Mouse (Mus musculus): ENCODE data around the gene Impg1.
"Not testable (repeated sequence)": the region's sequence is repeated elsewhere in the genome, so short reads cannot be mapped to it uniquely, and the experiment has no call there.

Gene Impg1

GRCm38 (mm10) chr9:80351678-80352331 lies 113.5 kb downstream of the Impg1 start:
- in situ Hi-C loops (cut with MboI; ENCODE audit: low pct_unique_long_range_greater_than_20kb in 1 of 2, low sequenced_read_pairs in 2 of 2, unreplicated experiment in 1 of 2): no loop called here

DNA sequence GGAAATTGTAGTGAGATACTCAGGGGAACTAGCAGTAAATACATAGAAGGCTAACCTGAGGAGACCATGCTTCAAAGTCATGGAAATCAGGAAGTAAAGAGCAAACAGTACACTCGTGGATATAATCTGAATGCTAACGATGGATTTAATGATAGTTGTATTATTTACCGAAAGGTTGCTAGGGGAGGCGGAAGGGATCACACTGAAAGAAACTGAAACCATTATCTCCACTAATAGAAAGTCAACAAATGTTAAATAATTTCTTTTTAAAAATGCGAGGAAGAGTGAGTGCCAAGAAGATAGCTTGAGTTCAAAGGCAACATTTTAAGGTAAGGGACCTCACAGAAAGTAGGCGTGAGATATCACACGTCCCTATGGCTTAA lies 114.0 kb downstream of the Impg1 start:
- in situ Hi-C loops (cut with MboI; ENCODE audit: low pct_unique_long_range_greater_than_20kb in 1 of 2, low sequenced_read_pairs in 2 of 2, unreplicated experiment in 1 of 2): no loop called here

DNA sequence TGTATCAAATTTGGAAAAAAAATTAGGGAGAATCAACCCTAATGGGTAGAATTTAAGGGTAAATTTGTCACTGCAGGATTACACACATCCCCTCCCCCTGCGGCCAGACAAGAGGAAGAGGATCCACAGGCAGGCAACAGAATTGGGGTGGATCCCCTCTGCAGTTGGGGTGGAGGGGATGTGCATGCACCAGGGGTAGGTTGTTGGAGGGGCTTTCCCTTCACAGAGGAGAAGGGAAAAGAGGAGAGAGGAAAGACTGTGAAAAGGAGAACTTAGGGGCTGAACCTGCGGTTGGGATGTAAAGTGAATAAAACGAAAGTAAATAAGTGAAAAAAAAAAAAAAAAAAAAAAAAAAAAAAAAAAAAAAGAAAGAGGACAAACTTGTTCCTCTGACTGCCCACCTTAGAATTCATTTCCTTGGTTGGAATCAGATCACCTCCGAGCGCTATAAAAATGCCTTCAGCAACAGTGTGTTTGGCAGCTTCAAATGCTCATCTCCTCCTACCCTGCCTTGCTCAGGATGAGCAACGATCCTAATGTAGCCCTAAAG lies 120.8 kb downstream of the Impg1 start:
- in situ Hi-C loops (cut with MboI; ENCODE audit: low pct_unique_long_range_greater_than_20kb in 1 of 2, low sequenced_read_pairs in 2 of 2, unreplicated experiment in 1 of 2): no loop called here

GRCm38 (mm10) chr9:80342520-80342919 lies 122.8 kb downstream of the Impg1 start:
- in situ Hi-C loops (cut with MboI; ENCODE audit: low pct_unique_long_range_greater_than_20kb in 1 of 2, low sequenced_read_pairs in 2 of 2, unreplicated experiment in 1 of 2): no loop called here

- in situ Hi-C loops (cut with MboI; ENCODE audit: low pct_unique_long_range_greater_than_20kb in 1 of 2, low sequenced_read_pairs in 2 of 2, unreplicated experiment in 1 of 2): no loop called here
Observed at GRCm38 (mm10) chr9:80341756-80342155, 123.5 kb downstream of the Impg1 start.

GRCm38 (mm10) chr9:80340927-80341326 lies 124.4 kb downstream of the Impg1 start:
- in situ Hi-C loops (cut with MboI; ENCODE audit: low pct_unique_long_range_greater_than_20kb in 1 of 2, low sequenced_read_pairs in 2 of 2, unreplicated experiment in 1 of 2): no loop called here

- in situ Hi-C loops (cut with MboI; ENCODE audit: low pct_unique_long_range_greater_than_20kb in 1 of 2, low sequenced_read_pairs in 2 of 2, unreplicated experiment in 1 of 2): no loop called here
Observed at GRCm38 (mm10) chr9:80338026-80338425, 127.3 kb downstream of the Impg1 start.

DNA sequence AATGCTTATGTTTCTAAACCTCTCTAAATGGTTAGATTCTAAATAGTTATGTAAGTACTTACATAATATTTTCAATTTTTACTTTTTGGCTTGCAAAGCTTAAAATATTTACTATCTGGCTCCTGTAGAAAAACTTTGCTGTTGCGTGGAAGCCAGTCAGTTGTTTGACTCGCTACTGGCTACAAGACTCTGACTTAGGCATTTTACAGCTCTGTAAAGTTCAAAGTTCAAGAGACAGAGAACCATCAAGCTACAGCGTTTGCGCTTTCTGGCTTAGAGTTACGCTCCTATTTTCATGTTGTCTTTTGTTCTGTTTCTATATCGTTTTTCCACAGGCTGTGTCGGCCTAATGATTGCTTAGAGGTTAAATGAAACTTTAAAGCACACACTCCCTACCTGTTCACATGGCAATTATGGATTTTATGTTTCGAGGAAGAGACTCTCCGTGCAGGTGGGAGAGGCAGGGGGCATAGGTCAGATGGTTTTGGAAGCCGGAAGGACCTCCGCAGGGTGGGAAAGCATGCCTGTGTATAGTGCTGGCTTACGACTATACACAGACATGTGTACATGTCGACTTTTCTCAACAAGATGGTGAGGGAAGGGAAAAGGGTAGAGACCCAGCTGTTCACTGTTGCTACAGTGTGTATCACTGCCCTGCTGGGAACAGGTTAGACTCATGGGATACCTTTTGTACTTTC lies 129.5 kb downstream of the Impg1 start:
- in situ Hi-C loops (cut with MboI; ENCODE audit: low pct_unique_long_range_greater_than_20kb in 1 of 2, low sequenced_read_pairs in 2 of 2, unreplicated experiment in 1 of 2): no loop called here

- in situ Hi-C loops (cut with MboI; ENCODE audit: low pct_unique_long_range_greater_than_20kb in 1 of 2, low sequenced_read_pairs in 2 of 2, unreplicated experiment in 1 of 2): no loop called here
Observed at GRCm38 (mm10) chr9:80333998-80334605, 131.2 kb downstream of the Impg1 start.

DNA sequence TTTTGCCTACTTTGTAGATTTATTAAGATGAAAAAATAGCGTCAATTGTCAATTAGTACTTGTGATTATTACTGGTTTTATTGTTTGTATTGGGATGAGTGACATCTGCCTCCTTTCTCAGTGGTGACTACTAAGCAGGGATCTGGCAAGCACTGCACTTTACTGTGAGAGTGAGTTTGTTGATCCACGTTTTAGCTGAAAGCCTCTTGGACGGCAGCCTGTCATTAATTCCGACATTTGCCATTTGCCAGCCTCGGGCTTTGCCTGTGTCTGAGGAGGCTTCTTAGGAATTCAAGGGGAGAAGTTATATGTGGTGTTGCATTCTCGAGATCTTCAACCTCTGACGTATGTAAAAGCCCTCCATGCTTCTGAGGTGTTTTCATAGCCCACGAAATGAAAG lies 131.8 kb downstream of the Impg1 start:
- in situ Hi-C loops (cut with MboI; ENCODE audit: low pct_unique_long_range_greater_than_20kb in 1 of 2, low sequenced_read_pairs in 2 of 2, unreplicated experiment in 1 of 2): no loop called here

DNA sequence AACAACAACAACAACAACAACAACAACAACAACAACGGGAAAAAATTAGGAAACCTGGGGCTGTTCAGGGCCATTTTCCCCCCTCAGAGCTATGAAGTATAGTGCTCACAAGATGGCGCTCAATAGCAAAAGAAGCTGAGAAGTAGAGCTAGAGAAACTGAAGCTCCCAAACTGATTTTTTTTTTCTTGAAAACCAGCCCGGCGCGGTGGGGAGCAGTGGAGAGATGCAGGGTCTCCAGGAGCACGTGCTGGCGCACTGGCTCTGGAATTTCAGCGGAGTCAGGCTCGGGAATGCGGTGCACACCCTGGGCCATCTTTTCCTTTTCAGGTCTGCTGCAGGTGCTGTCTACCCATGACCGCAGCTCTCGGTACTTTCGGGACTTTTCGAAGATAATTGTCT lies 133.1 kb downstream of the Impg1 start:
- in situ Hi-C loops (cut with MboI; ENCODE audit: low pct_unique_long_range_greater_than_20kb in 1 of 2, low sequenced_read_pairs in 2 of 2, unreplicated experiment in 1 of 2): no loop called here

DNA sequence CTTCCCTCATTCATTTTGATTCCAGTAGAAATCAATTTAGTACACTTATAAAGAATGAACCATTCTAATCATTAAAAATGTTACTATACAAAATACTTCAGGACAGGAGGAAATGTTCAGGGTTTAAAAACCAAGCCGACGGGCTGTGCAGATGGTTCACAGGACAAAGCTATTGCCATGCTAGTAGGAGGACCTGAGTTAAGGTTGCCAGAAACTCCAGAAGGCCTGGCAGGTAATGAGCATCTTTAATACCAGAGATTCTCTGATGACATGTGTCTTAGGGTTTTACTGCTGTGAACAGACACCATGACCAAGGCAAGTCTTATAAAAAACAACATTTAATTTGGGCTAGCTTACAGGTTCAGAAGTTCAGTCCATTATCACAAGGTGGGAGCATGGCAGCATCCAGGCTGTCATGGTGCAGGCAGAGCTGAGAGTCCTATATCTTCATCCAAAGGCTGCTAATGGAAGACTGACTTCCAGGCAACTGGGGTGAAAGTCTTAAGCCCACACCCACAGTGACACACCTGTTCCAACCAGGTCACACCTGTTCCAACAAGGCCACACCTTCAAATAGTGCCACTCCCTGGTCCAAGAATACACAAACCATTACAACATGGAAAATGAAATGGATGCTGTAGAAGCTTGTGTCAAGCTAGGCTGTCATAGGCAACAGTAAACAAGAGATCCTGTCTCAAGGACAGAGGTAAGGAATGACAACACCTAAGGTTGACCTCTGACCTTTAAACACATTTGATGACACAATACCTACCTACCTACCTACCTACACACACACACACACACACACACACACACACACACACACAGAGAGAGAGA lies 144.0 kb downstream of the Impg1 start:
- in situ Hi-C loops (cut with MboI; ENCODE audit: low pct_unique_long_range_greater_than_20kb in 1 of 2, low sequenced_read_pairs in 2 of 2, unreplicated experiment in 1 of 2): not testable (repeated sequence)

DNA sequence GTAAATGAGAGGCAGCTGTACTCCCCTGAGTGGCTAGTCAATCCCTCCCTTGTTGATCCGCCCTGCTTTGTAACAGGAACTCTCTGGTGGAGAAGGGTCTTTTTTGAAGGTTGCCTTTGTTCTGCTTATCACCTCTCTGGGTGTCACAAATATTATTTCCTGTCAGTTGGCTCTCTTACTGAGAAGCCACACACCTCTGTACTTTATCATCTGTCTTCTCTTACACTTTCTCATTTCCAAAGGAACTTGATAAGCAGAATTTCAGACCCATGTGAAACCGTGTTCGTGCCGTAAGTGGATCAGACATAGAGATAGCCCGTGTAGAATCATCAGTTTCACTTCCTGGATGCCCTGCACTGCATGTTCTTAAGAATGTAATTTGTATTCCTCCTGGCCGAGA lies 147.3 kb downstream of the Impg1 start:
- in situ Hi-C loops (cut with MboI; ENCODE audit: low pct_unique_long_range_greater_than_20kb in 1 of 2, low sequenced_read_pairs in 2 of 2, unreplicated experiment in 1 of 2): no loop called here

GRCm38 (mm10) chr9:80315922-80316321 lies 149.4 kb downstream of the Impg1 start:
- in situ Hi-C loops (cut with MboI; ENCODE audit: low pct_unique_long_range_greater_than_20kb in 1 of 2, low sequenced_read_pairs in 2 of 2, unreplicated experiment in 1 of 2): no loop called here

- in situ Hi-C loops (cut with MboI; ENCODE audit: low pct_unique_long_range_greater_than_20kb in 1 of 2, low sequenced_read_pairs in 2 of 2, unreplicated experiment in 1 of 2): no loop called here
Observed at GRCm38 (mm10) chr9:80313610-80314009, 151.7 kb downstream of the Impg1 start.

DNA sequence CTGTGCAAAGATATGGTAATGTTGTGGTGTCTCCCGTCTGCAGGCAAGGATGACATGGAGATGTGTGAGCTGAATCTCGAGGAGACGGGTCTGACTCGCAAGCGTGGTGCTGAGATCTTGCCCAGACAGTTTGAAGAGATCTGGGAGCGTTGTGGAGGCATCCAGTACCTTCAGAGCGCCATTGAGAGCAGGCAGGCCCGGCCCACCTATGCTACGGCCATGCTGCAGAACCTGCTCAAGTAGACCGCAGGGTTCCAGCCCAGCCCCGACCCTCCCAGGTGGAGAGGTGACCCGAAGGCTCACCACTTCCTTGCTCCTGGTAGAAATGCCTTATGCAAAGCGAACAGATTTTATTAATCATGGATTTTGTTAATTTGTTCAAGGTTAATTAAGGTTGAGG lies 157.7 kb downstream of the Impg1 start:
- in situ Hi-C loops (cut with MboI; ENCODE audit: low pct_unique_long_range_greater_than_20kb in 1 of 2, low sequenced_read_pairs in 2 of 2, unreplicated experiment in 1 of 2): no loop called here

DNA sequence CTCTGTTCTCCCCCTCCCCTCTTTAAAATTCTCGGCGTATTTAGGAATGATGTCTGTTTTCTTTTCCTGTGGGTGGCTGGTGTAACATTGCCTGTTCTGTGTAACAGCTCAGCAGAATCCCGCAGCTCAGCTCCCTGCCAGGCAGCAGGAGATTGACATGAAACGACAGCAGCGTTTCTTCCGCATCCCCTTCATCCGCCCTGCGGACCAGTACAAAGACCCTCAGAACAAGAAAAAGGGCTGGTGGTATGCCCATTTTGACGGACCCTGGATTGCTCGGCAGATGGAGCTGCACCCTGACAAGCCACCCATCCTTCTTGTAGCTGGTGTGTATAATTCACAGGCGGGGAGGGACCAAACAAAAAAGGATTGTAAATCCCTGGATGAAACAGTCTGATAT lies 158.4 kb downstream of the Impg1 start:
- in situ Hi-C loops (cut with MboI; ENCODE audit: low pct_unique_long_range_greater_than_20kb in 1 of 2, low sequenced_read_pairs in 2 of 2, unreplicated experiment in 1 of 2): no loop called here

GRCm38 (mm10) chr9:80306390-80306789 lies 158.9 kb downstream of the Impg1 start:
- in situ Hi-C loops (cut with MboI; ENCODE audit: low pct_unique_long_range_greater_than_20kb in 1 of 2, low sequenced_read_pairs in 2 of 2, unreplicated experiment in 1 of 2): no loop called here

GRCm38 (mm10) chr9:80303518-80303917 lies 161.8 kb downstream of the Impg1 start:
- in situ Hi-C loops (cut with MboI; ENCODE audit: low pct_unique_long_range_greater_than_20kb in 1 of 2, low sequenced_read_pairs in 2 of 2, unreplicated experiment in 1 of 2): no loop called here

Measured in mouse embryonic stem cell (cell line).